Mouse (Mus musculus): ENCODE results near the gene Pole4. TPM values are rescaled to one million over a fixed set of nuclear protein-coding genes. Genes with fewer than 3 reads are reported as not detected.
A peak's percentile ranks its signal among the peaks of the same experiment; 100 is the strongest.

Pole4 gene
- polyA plus RNA-seq, 1 experiment from 2014 or later = 97.1 TPM

- Histone ChIP-seq H3K27ac (replicated peaks in 1 of 2; ENCODE audit: control insufficient read depth in 1 of 2, insufficient read depth in 1 of 2, low read depth in 2 of 2, low read length in 2 of 2) (no peak overlapping the region), H3K4me2 (ENCODE audit: low read length) (no peak overlapping the region), H3K9me3 (ENCODE audit: control insufficient read depth, low read length) (peaks cover 6% of the 10 kb centered on the region; the same call in 1 of the 2 replicates), H3K4me3 (ENCODE audit: control insufficient read depth in 1 of 2, insufficient read depth in 1 of 2, low read depth in 1 of 2, low read length in 2 of 2) (no peak overlapping the region), H3K4me1 (ENCODE audit: control insufficient read depth in 2 of 2, insufficient read depth in 2 of 2, low read length in 2 of 2) (no peaks in the 10 kb centered on the region), H3K27me3 (ENCODE audit: control insufficient read depth, insufficient read depth, low read length) (no peaks in the 10 kb centered on the region), H3K36me3 (ENCODE audit: control insufficient read depth, insufficient read depth, low read length) (no peaks in the 10 kb centered on the region), H3K9ac (ENCODE audit: low read length) (no peak overlapping the region)
- ATAC-seq (ENCODE audit: insufficient number of reproducible peaks, insufficient read depth, low FRiP score, low read depth) = no peak
These were observed 38.7 kb downstream of the Pole4 start for GRCm38 (mm10) chr6:82666480-82666879.

DNA sequence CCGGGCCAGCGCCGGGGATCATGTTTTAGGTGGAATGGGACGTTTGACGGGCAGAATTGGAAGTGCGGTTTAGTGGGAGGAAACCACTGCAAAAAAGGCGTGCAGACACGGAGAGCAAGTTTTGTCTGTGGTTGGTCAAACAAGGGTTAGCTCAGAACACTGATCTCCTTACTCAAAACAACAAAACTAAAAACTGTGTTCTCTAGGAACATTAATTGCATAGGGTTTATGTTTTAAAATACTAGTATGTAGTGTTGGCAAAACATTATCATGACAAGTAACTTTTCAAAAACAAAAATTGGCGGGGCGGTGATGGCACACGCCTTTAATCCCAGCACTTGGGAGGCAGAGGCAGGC lies 52.0 kb downstream of the Pole4 start:
- peak overlapping the region; percentile 77 for H3K9ac ChIP-seq (ENCODE audit: low read length)
- H3K36me3 ChIP-seq (ENCODE audit: control insufficient read depth, insufficient read depth, low read length) = peaks cover 19% of the 10 kb centered on the region
- ATAC-seq (ENCODE audit: insufficient number of reproducible peaks, insufficient read depth, low FRiP score, low read depth) = no peak
- peaks cover 0 to 5% of the 10 kb centered on the region in 2 experiments; a peak in 1 of 4 replicates for H3K4me1 ChIP-seq (ENCODE audit: control insufficient read depth in 2 of 2, insufficient read depth in 2 of 2, low read length in 2 of 2)
- peak overlapping the region; percentile 72 for H3K4me2 ChIP-seq (ENCODE audit: low read length)
- 34% methylated on average over 11 of the region's 11 CpGs for WGBS
- peak overlapping the region; percentile 77 to 88 for H3K27ac ChIP-seq (replicated peaks in 1 of 2; ENCODE audit: control insufficient read depth in 1 of 2, insufficient read depth in 1 of 2, low read depth in 2 of 2, low read length in 2 of 2)
- H3K27me3 ChIP-seq (ENCODE audit: control insufficient read depth, insufficient read depth, low read length) = no peaks in the 10 kb centered on the region
- peak overlapping the region; percentile 54 to 72 for H3K4me3 ChIP-seq (ENCODE audit: control insufficient read depth in 1 of 2, insufficient read depth in 1 of 2, low read depth in 1 of 2, low read length in 2 of 2)
- H3K9me3 ChIP-seq (ENCODE audit: control insufficient read depth, low read length) = no peaks in the 10 kb centered on the region

DNA sequence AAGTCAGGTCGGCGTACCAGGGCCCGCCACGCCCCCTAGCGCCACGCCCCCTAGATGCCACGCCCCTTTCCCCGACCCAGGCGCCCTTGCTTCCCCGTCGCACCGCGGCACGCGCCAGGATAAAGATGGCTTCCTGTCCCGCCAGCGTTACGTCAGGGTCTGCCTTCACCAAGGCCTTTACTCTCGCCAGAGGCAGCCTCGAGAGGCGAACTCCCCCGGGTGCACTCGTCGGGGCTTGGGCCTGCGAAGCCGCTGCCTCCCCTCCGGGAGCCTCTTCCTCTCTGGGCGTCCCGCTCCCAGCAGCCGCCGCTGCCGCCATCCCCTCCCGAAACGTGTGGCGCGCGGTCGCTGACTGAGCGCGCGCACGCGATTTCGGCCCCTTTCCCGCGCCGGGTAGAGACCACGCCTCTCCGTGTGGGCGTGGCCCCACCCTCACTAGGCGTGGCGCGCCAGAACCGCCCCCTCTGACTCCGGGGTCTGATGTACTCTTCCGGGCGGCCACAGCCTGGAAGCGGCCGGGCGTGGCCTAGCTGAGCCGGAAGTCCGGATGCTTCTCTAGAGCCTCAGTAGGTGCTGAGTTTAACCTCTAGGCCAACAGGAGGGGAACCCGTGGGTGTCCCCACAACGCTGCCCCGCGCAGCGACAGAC lies 52.5 kb downstream of the Pole4 start:
- Histone ChIP-seq H3K36me3 (ENCODE audit: control insufficient read depth, insufficient read depth, low read length) (peaks cover 24% of the 10 kb centered on the region), H3K9ac (ENCODE audit: low read length) (peak overlapping the region; percentile 77), H3K9me3 (ENCODE audit: control insufficient read depth, low read length) (no peaks in the 10 kb centered on the region), H3K4me2 (ENCODE audit: low read length) (peak overlapping the region; percentile 72), H3K4me3 (ENCODE audit: control insufficient read depth in 1 of 2, insufficient read depth in 1 of 2, low read depth in 1 of 2, low read length in 2 of 2) (peak overlapping the region; percentile 54 to 72), H3K27me3 (ENCODE audit: control insufficient read depth, insufficient read depth, low read length) (no peaks in the 10 kb centered on the region), H3K4me1 (ENCODE audit: control insufficient read depth in 2 of 2, insufficient read depth in 2 of 2, low read length in 2 of 2) (peaks cover 0 to 5% of the 10 kb centered on the region in 2 experiments; a peak in 1 of 4 replicates), H3K27ac (replicated peaks in 1 of 2; ENCODE audit: control insufficient read depth in 1 of 2, insufficient read depth in 1 of 2, low read depth in 2 of 2, low read length in 2 of 2) (peak overlapping the region; percentile 88 to 90)
- ATAC-seq (ENCODE audit: insufficient number of reproducible peaks, insufficient read depth, low FRiP score, low read depth) = peak; percentile 99
- under 1% methylated on average over 67 of the region's 67 CpGs for WGBS

GRCm38 (mm10) chr6:82649096-82649495 lies 56.1 kb downstream of the Pole4 start:
- WGBS = 77% methylated on average over 2 of the region's 2 CpGs
- H3K36me3 ChIP-seq (ENCODE audit: control insufficient read depth, insufficient read depth, low read length) = peaks cover 38% of the 10 kb centered on the region

GRCm38 (mm10) chr6:82647940-82648655 lies 57.1 kb downstream of the Pole4 start:
- Histone ChIP-seq H3K4me3 (ENCODE audit: control insufficient read depth in 1 of 2, insufficient read depth in 1 of 2, low read depth in 1 of 2, low read length in 2 of 2) (no peak overlapping the region), H3K9me3 (ENCODE audit: control insufficient read depth, low read length) (no peaks in the 10 kb centered on the region), H3K4me1 (ENCODE audit: control insufficient read depth in 2 of 2, insufficient read depth in 2 of 2, low read length in 2 of 2) (peaks cover 0 to 5% of the 10 kb centered on the region in 2 experiments; a peak in 1 of 4 replicates), H3K27ac (replicated peaks in 1 of 2; ENCODE audit: control insufficient read depth in 1 of 2, insufficient read depth in 1 of 2, low read depth in 2 of 2, low read length in 2 of 2) (no peak overlapping the region), H3K27me3 (ENCODE audit: control insufficient read depth, insufficient read depth, low read length) (no peaks in the 10 kb centered on the region), H3K36me3 (ENCODE audit: control insufficient read depth, insufficient read depth, low read length) (peaks cover 38% of the 10 kb centered on the region), H3K4me2 (ENCODE audit: low read length) (no peak overlapping the region), H3K9ac (ENCODE audit: low read length) (no peak overlapping the region)
- WGBS = 100% methylated on average over 1 of the region's 1 CpGs
- ATAC-seq (ENCODE audit: insufficient number of reproducible peaks, insufficient read depth, low FRiP score, low read depth) = no peak

More at GRCm38 (mm10) chr6:82649096-82649495, 56.1 kb downstream of the Pole4 start:
- H3K4me3 ChIP-seq (ENCODE audit: control insufficient read depth in 1 of 2, insufficient read depth in 1 of 2, low read depth in 1 of 2, low read length in 2 of 2) = no peak overlapping the region
- H3K9ac ChIP-seq (ENCODE audit: low read length) = no peak overlapping the region
- no peaks in the 10 kb centered on the region for H3K9me3 ChIP-seq (ENCODE audit: control insufficient read depth, low read length)
- no peak overlapping the region for H3K27ac ChIP-seq (replicated peaks in 1 of 2; ENCODE audit: control insufficient read depth in 1 of 2, insufficient read depth in 1 of 2, low read depth in 2 of 2, low read length in 2 of 2)
- peaks cover 0 to 5% of the 10 kb centered on the region in 2 experiments; a peak in 1 of 4 replicates for H3K4me1 ChIP-seq (ENCODE audit: control insufficient read depth in 2 of 2, insufficient read depth in 2 of 2, low read length in 2 of 2)
- H3K4me2 ChIP-seq (ENCODE audit: low read length) = no peak overlapping the region
- no peaks in the 10 kb centered on the region for H3K27me3 ChIP-seq (ENCODE audit: control insufficient read depth, insufficient read depth, low read length)
- ATAC-seq (ENCODE audit: insufficient number of reproducible peaks, insufficient read depth, low FRiP score, low read depth) = no peak

GRCm38 (mm10) chr6:82647001-82647400 lies 58.2 kb downstream of the Pole4 start:
- WGBS = 87% methylated on average over 1 of the region's 1 CpGs
- peaks cover 0 to 3% of the 10 kb centered on the region in 2 experiments; a peak in 1 of 4 replicates for H3K4me1 ChIP-seq (ENCODE audit: control insufficient read depth in 2 of 2, insufficient read depth in 2 of 2, low read length in 2 of 2)
- no peak overlapping the region for H3K4me3 ChIP-seq (ENCODE audit: control insufficient read depth in 1 of 2, insufficient read depth in 1 of 2, low read depth in 1 of 2, low read length in 2 of 2)
- H3K9ac ChIP-seq (ENCODE audit: low read length) = no peak overlapping the region
- no peak overlapping the region for H3K4me2 ChIP-seq (ENCODE audit: low read length)
- no peak for ATAC-seq (ENCODE audit: insufficient number of reproducible peaks, insufficient read depth, low FRiP score, low read depth)
- H3K27ac ChIP-seq (replicated peaks in 1 of 2; ENCODE audit: control insufficient read depth in 1 of 2, insufficient read depth in 1 of 2, low read depth in 2 of 2, low read length in 2 of 2) = no peak overlapping the region
- no peaks in the 10 kb centered on the region for H3K27me3 ChIP-seq (ENCODE audit: control insufficient read depth, insufficient read depth, low read length)
- peaks cover 38% of the 10 kb centered on the region for H3K36me3 ChIP-seq (ENCODE audit: control insufficient read depth, insufficient read depth, low read length)
- H3K9me3 ChIP-seq (ENCODE audit: control insufficient read depth, low read length) = no peaks in the 10 kb centered on the region

DNA sequence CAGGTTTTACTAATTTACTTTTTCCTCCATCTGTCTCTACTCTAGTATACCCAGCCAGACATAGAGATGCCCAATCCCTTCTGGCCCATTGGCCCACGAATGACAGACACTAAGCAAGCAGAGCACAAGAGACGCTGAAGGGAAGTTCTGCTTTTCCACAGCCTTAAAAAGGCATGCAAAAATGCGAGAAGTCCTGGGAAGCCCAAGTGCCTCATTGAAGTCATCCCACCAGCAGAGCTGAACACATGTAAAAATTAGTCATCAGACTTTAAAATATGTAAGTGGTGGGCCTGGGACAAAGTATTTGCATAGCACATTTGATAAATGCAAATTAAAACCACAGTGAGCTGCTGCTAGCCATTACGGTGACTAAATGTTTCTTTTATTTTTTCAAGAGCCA lies 65.1 kb downstream of the Pole4 start:
- no peak overlapping the region for H3K27ac ChIP-seq (replicated peaks in 1 of 2; ENCODE audit: control insufficient read depth in 1 of 2, insufficient read depth in 1 of 2, low read depth in 2 of 2, low read length in 2 of 2)
- no peak for ATAC-seq (ENCODE audit: insufficient number of reproducible peaks, insufficient read depth, low FRiP score, low read depth)
- no peaks in the 10 kb centered on the region for H3K27me3 ChIP-seq (ENCODE audit: control insufficient read depth, insufficient read depth, low read length)
- H3K4me2 ChIP-seq (ENCODE audit: low read length) = no peak overlapping the region
- H3K9ac ChIP-seq (ENCODE audit: low read length) = no peak overlapping the region
- no peak overlapping the region for H3K4me3 ChIP-seq (ENCODE audit: control insufficient read depth in 1 of 2, insufficient read depth in 1 of 2, low read depth in 1 of 2, low read length in 2 of 2)
- H3K4me1 ChIP-seq (ENCODE audit: control insufficient read depth in 2 of 2, insufficient read depth in 2 of 2, low read length in 2 of 2) = no peaks in the 10 kb centered on the region
- no peaks in the 10 kb centered on the region for H3K36me3 ChIP-seq (ENCODE audit: control insufficient read depth, insufficient read depth, low read length)
- 72% methylated on average over 4 of the region's 4 CpGs for WGBS
- no peaks in the 10 kb centered on the region for H3K9me3 ChIP-seq (ENCODE audit: control insufficient read depth, low read length)

All from heart, embryonic 14.5 days (tissue).